Mouse (Mus musculus) lung, adult 2 months (tissue): ENCODE results near the gene Fzr1. TPM values are rescaled to one million over a fixed set of nuclear protein-coding genes. Genes with fewer than 3 reads are reported as not detected.

Experiments
- DNase-seq: peaks from one replicate; pipeline ENCODE4 v3.0.0; 2022
- H3K4me1 ChIP-seq: fragments of 200-500 bp; 2 replicates; pipeline ENCODE4 v1.6.1; 2011; ENCODE audit warnings: low read length; ENCODE audit not compliant: control insufficient read depth, insufficient read depth
- H3K4me3 ChIP-seq: fragments of 200-500 bp; replicated peaks from 2 replicates; pipeline ENCODE3; 2011; ENCODE audit warnings: low read depth, mild to moderate bottlenecking, control low read depth, low read length; ENCODE audit errors: extremely low read depth
- CTCF ChIP-seq: fragments of 200-500 bp; IDR thresholded peaks from 2 replicates; pipeline ENCODE4 v1.5.1; 2011; ENCODE audit warnings: mild to moderate bottlenecking, low read length, control low read depth; ENCODE audit not compliant: insufficient read depth
- POLR2A ChIP-seq: fragments of 200-500 bp; IDR thresholded peaks from 2 replicates; pipeline ENCODE4 v1.6.1; 2011; ENCODE audit warnings: low read depth, mild to moderate bottlenecking, control low read depth, low read length, borderline replicate concordance; ENCODE audit errors: extremely low read depth
- WGBS: fragments of 180-500 bp; shearing (Covaris S2); methylation state at CpG from one replicate; pipeline ENCODE4 v1.1.7; 2018; 5-methylcytosine and 5-hydroxymethylcytosine counted together
- polyA plus RNA-seq: library from polyadenylated mRNA; depleted of rRNA; stranded (reverse); fragments of >200 nt; gene quantifications from 2 replicates; pipeline ENCODE4 v1.2.3, GENCODE M21; 2012

The Fzr1 gene
- polyA plus RNA-seq, 1 experiment, result 61.8 TPM

DNA sequence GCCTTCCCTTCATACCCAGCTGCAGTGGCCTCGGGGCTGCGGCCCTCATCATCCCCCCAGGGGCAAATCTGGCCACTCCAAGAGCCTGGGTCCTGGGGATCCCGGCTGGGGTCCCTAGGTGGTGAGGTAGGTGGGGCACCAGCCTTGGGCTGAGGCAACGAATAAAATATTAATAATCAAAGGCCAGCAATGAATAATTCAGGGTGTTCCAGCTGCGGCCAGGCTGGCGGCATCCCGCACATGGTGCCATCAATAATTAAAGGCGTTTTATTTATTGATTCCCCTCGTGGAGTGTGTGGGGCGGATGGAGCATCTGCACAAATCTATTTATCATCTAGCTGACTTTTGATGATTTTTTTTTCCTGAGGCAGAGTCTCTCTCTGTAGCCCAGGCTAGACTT is 25.2 kb upstream of the Fzr1 start:
- no peak for DNase-seq
- TF ChIP-seq CTCF, result no peak
- TF ChIP-seq POLR2A, result no peak
- Histone ChIP-seq H3K4me1 (peaks cover 49% of the 10 kb centered on the region), H3K4me3 (no peak overlapping the region)
- 79% methylated on average over 10 of the region's 10 CpGs for WGBS

DNA sequence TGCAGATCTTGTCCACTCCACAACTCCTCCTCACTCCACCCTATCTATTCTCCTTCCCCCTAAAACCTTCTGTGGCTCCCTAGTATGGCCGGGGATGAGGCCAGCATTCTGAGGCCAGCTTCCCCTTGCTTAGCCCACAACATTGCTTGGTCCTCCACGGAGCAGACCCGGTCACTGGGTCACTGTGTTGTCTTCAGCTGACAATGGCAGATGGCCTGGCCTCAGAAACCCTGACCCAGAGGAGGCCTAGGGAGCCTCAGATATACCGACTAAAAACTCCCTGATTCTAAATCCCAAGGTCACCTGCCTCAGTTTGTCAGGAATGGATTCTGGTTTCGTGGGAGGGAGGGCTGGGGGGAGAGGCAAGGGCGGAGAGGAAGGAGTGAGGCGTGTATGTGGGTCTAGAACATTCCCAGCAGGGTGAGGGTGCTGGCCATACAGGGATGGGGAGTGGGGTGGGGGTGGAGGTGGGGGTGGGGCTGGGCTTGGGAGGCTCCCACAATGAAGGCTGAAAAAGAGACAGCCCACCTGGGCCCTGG is 24.0 kb upstream of the Fzr1 start:
- 40% methylated on average over 7 of the region's 7 CpGs for WGBS
- Histone ChIP-seq H3K4me1 (peaks cover 38% of the 10 kb centered on the region), H3K4me3 (no peak overlapping the region)
- TF ChIP-seq POLR2A, result no peak
- TF ChIP-seq CTCF, result no peak
- DNase-seq, result no peak

- no peak for TF ChIP-seq POLR2A
- TF ChIP-seq CTCF, result no peak
- Histone ChIP-seq H3K4me3 (no peak overlapping the region), H3K4me1 (peaks cover 34% of the 10 kb centered on the region)
- peak; percentile 60 for DNase-seq
- WGBS, result 11% methylated on average over 18 of the region's 18 CpGs
Measured at GRCm38 (mm10) chr10:81401521-81402226, 23.4 kb upstream of the Fzr1 start.

DNA sequence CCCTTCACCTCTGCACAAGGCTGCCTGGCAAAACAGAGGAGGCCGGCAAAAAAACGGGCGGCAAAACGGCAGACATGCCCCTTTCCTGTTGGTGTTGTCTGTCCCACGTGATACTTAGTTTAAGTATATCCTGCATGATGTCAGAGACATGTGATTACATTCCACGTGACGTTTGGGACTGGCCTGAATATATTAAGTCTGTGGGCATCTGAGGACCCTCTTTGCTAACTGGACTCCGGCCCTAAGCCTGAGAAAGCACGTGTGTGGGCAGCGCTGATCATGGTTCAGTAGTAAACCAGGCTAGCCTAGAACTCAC is 22.8 kb upstream of the Fzr1 start:
- H3K4me1 ChIP-seq, result peaks cover 31% of the 10 kb centered on the region
- H3K4me3 ChIP-seq, result no peak overlapping the region
- DNase-seq, result no peak
- 46% methylated on average over 10 of the region's 10 CpGs for WGBS
- TF ChIP-seq POLR2A, result no peak
- no peak for TF ChIP-seq CTCF

DNA sequence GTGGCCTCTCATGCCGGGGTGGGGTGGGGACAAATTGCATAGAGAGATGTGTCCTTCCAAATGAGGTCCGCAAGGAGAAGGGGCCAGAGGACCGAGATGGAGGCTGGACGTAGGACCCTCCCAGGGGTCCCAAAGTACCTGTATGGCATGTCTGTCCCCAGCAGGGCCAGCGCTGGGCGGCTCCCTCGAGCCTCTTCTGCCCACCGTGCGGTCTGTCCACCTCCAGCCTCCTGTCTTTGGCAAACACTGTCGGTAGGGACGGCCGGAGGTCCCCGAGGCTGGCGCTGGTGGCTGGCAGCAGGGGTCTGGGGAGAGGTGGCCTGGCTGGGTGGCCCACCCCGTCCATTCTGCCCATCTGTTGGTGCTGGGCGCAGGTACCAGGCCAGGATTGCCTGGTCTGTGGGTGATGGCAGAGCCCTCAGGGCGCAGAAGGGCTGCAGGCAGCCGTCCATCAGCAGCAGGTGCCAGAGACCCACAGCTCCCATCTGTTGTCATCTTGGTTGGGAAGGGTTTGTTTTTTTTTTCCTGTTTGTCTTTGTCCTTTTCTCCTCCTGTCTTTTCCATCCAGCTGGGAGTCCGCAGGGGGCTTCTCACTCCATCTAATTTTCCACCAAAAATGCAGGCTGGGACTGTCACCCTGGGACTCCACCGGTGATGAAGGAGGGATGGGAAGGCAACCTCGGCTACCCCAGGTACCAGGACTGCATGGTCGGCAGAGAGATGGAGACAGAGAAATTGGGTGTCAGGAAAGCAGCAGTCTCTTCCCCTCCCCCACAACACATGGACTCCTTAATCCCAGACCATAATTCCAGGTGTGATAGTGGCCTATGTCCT is 22.3 kb upstream of the Fzr1 start:
- DNase-seq, result no peak
- Histone ChIP-seq H3K4me1 (peaks cover 30% of the 10 kb centered on the region), H3K4me3 (no peak overlapping the region)
- 68% methylated on average over 22 of the region's 22 CpGs for WGBS
- TF ChIP-seq POLR2A (no peak), CTCF (no peak)

- no peak overlapping the region for H3K4me3 ChIP-seq
- no peak for DNase-seq
- no peak for TF ChIP-seq POLR2A
- TF ChIP-seq CTCF, result no peak
- 85% methylated on average over 18 of the region's 18 CpGs for WGBS
- peaks cover 24% of the 10 kb centered on the region for H3K4me1 ChIP-seq
Measured at GRCm38 (mm10) chr10:81399798-81400308, 21.5 kb upstream of the Fzr1 start.

DNA sequence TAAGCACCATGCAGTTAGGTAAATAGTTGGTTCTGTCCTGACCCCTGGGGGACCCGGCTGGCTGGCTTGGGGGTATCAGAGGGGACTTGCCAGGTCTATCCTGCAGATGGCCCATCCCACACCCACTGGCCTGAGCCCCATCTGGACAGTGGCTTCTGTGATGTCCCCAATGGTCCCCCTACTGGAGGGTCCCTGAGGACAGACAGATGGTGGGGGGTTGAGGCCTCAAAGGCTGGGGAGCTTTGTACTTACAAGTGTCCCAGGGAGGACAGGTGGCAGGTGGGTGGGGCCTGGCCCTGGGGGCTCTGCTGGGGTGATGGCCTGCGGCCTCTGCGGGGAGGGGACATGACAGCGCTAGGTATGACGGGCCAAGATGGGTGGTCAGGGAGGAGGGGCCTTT is 21.0 kb upstream of the Fzr1 start:
- DNase-seq, result no peak
- Histone ChIP-seq H3K4me1 (peaks cover 19% of the 10 kb centered on the region), H3K4me3 (no peak overlapping the region)
- 92% methylated on average over 5 of the region's 5 CpGs for whole genome bisulfite sequencing
- no peak for TF ChIP-seq POLR2A
- no peak for TF ChIP-seq CTCF

DNA sequence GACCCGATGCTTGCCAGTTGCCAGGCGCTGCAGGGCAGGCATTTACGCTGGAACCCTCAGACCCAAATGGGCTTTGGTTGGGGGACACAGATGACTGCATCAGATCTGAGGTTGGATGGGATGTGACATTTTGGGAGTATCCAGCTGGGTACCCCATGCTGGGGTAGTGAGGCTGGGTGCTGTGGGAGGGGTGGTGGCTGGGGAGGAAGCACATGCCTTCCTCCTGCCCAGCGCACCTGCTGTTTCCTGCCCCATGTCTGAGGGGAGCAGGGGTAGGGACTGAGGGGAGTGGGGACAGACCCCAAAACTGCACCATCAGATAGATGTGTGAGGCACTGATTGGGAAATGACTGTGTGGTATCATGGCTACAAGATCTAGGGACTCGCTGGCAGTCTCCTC is 18.4 kb upstream of the Fzr1 start:
- 84% methylated on average over 5 of the region's 5 CpGs for WGBS
- DNase-seq, result no peak
- peaks cover 16% of the 10 kb centered on the region for H3K4me1 ChIP-seq
- TF ChIP-seq POLR2A, result no peak
- TF ChIP-seq CTCF, result no peak
- no peak overlapping the region for H3K4me3 ChIP-seq

GRCm38 (mm10) chr10:81395865-81396264 is 17.5 kb upstream of the Fzr1 start:
- peaks cover 8% of the 10 kb centered on the region for H3K4me1 ChIP-seq
- no peak overlapping the region for H3K4me3 ChIP-seq
- no peak for DNase-seq
- no peak for TF ChIP-seq CTCF
- 88% methylated on average over 4 of the region's 4 CpGs for WGBS

DNA sequence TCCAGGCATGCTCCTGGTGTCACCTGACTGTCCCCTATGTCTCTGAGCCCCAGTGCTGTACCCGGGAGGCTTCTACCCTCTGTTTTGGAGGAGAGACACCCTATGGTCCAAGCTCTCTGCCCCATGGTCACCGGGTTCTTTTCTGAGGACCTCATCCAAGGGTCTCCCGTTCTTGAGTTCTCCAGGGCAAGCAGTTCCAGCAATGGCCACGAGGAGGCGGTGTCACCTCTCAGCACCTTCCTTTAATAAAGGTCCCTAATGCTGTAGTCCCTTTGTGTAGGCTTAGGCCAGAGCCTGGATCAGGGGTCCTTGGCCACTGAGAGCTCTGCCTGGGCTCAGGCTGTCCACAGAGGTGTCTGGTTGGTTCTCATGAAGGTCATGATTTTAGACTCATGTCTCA is 16.8 kb upstream of the Fzr1 start:
- Histone ChIP-seq H3K4me1 (peaks cover 7% of the 10 kb centered on the region), H3K4me3 (no peak overlapping the region)
- DNase-seq, result peak; percentile 71
- TF ChIP-seq POLR2A (no peak), CTCF (peak; percentile 97)
- 15% methylated on average over 5 of the region's 5 CpGs for WGBS
